Mouse (Mus musculus) midbrain, embryonic 13.5 days (tissue): Measurements from ENCODE around the gene Krt88. TPM values are rescaled to one million over a fixed set of nuclear protein-coding genes. Genes with fewer than 3 reads are reported as not detected.

ENCODE experiments used
- ATAC-seq: fragments of 200-750 bp; cut with Nextera tagmentation; 2 replicates; pipeline ENCODE4 v1.8.0; 2017; ENCODE audit warnings: mild to moderate bottlenecking, moderate TSS enrichment, moderate library complexity
- H3K27ac ChIP-seq: fragments of 300-500 bp; sonication (generic); 2 replicates; pipeline ENCODE4 v1.5.1; 2015; ENCODE audit warnings: inconsistent platforms, mild to moderate bottlenecking, moderate library complexity
- H3K27me3 ChIP-seq: fragments of 300-500 bp; sonication (generic); 2 replicates; pipeline ENCODE4 v1.6.1; 2015; ENCODE audit warnings: mild to moderate bottlenecking, inconsistent platforms
- H3K36me3 ChIP-seq: fragments of 300-500 bp; sonication (generic); 2 replicates; pipeline ENCODE4 v1.6.1; 2015; ENCODE audit warnings: mild to moderate bottlenecking, inconsistent platforms
- H3K4me1 ChIP-seq: fragments of 300-500 bp; sonication (generic); replicated peaks from 2 replicates; pipeline ENCODE4 v1.6.1; 2015; ENCODE audit warnings: inconsistent platforms
- H3K4me2 ChIP-seq: fragments of 300-500 bp; sonication (generic); replicated peaks from 2 replicates; pipeline ENCODE4 v1.6.1; 2015; ENCODE audit warnings: moderate library complexity, mild to moderate bottlenecking, inconsistent platforms
- H3K4me3 ChIP-seq: fragments of 300-500 bp; sonication (generic); replicated peaks from 2 replicates; pipeline ENCODE4 v1.5.1; 2015; ENCODE audit warnings: mild to moderate bottlenecking, inconsistent platforms
- H3K9ac ChIP-seq: fragments of 300-500 bp; sonication (generic); replicated peaks from 2 replicates; pipeline ENCODE4 v1.6.1; 2015; ENCODE audit warnings: mild to moderate bottlenecking, inconsistent platforms
- H3K9me3 ChIP-seq: fragments of 300-500 bp; sonication (generic); 2 replicates; pipeline ENCODE4 v1.6.1; 2016; ENCODE audit warnings: mild to moderate bottlenecking, inconsistent platforms
- WGBS: fragments of 180-500 bp; shearing (Covaris S2); methylation state at CpG from one replicate; pipeline ENCODE4 v1.1.7; 2015; 5-methylcytosine and 5-hydroxymethylcytosine counted together
- polyA plus RNA-seq: library from polyadenylated mRNA; unstranded; fragments of >200 nt; fragmentation: Nextera tagmentation; extraction: Ambion mirVana; gene quantifications from 2 replicates; pipeline ENCODE4 v1.2.1, GENCODE M21; 2015

Krt88 gene
- polyA plus RNA-seq, 1 experiment from 2014 or later, result not detected

DNA sequence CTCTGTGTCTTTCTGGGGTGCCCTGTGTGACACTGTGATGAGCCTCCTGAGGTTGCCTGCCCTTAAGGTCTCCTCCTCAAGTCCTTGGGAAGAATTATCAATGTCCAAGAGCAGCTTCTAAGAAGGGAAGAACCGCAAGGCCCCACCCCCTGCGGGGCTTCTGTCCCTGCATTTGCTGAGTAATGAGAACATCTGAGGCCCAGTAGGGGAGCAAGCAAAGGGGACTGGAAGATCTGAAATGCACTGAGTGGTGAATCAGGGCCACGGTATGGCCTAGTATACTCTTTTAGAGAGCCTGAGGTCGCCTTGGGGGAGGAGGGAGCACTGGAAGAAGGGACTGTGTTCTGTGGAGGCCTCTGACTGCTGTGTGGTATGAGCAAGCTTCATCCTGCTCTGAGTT, 34.5 kb downstream of the Krt88 start:
- Histone ChIP-seq H3K4me2 (no peak overlapping the region), H3K27me3 (peaks cover 9% of the 10 kb centered on the region; the same call in 1 of the 2 replicates), H3K27ac (no peak overlapping the region), H3K9ac (no peak overlapping the region), H3K36me3 (no peaks in the 10 kb centered on the region), H3K9me3 (no peaks in the 10 kb centered on the region), H3K4me3 (no peak overlapping the region), H3K4me1 (peaks cover 11% of the 10 kb centered on the region)
- WGBS, result 42% methylated on average over 4 of the region's 4 CpGs
- ATAC-seq, result no peak

DNA sequence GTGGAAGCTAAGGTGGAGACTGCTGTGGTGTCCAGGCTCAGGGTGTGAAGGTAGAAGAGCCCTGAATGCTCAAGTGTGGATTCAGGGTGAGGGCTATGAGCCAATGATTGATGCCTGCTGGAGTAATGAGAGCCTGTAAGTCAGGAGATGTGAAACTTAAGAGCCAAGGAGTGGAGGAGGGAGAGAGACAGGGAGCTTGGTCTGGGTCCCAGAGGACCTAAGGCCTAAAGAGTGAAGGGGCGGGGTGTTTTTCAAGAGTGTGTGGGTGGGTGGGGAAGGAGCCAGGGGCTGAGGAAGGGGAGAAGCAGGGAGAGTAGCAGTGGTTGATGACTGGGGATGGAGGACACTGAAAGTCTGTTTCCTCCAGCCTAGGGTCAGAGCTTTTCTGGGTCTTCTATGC, 36.1 kb downstream of the Krt88 start:
- ATAC-seq, result no peak
- WGBS, result 95% methylated on average over 1 of the region's 1 CpGs

DNA sequence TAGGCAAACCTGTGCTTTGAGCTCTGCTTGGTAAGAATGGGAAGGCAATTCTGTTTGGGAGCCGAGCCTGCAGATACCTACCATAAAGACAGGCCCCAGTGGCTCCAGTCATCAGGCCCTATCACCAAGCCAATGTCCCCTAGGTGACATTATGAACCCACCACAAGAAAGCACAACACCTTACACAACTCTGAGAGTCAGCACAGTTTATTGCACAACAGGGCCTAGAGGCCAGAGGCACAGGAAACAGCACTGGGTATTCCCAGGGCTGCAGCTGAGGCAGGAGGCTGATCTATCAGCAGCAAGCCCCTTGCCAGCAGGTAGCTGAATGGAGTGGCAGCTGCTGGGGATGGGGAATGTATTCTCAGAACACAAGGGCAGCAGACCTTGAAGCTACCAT, 37.4 kb downstream of the Krt88 start:
- WGBS, result 83% methylated on average over 1 of the region's 1 CpGs
- H3K9ac ChIP-seq, result no peak overlapping the region
- no peak for ATAC-seq

More for the DNA sequence above, 36.1 kb downstream of the Krt88 start:
- Histone ChIP-seq H3K9me3 (no peaks in the 10 kb centered on the region), H3K4me3 (no peak overlapping the region), H3K27me3 (0 out of 2 replicates have a peak, but pooled peaks cover under 1% of the 10 kb centered on the region), H3K36me3 (no peaks in the 10 kb centered on the region), H3K4me2 (no peak overlapping the region), H3K4me1 (peaks cover 11% of the 10 kb centered on the region), H3K9ac (no peak overlapping the region), H3K27ac (no peak overlapping the region)

DNA sequence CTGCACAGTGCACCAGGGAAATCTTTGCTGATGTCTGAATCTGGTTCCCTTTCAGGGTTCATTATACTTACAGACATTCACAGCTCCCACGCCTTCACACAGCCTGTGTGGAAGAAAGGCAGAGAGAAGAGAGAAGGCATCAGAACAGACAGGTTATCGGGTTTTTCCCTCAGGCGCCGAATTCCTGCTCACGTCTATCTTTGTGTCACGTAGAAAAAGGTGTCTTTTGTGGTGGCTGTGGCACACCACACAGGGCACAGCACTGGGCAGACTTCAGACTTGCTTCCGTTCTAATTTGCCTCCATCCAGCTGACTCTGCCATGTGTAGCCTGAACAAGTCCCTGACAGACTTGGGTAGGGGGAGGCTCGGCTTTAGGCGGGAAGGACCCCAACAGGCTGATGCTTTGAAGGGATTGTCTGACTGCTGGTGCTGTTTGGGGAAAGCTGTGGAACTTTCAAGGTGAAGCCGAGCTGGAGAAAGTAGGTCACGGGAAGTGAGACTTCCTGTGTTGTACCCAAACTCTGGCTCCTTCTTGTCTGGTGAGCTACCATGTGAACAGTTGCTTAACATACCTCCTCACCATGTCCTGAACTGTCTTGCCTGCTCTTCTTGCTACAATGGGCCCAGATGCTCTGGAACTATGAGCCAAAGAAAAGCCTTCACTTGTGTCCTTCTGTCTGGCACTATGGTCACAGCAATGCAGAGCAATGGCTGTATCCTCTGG, 38.5 kb downstream of the Krt88 start:
- Histone ChIP-seq H3K9ac (no peak overlapping the region), H3K27me3 (no peaks in the 10 kb centered on the region), H3K9me3 (no peaks in the 10 kb centered on the region), H3K4me2 (no peak overlapping the region), H3K27ac (no peak overlapping the region), H3K4me3 (no peak overlapping the region), H3K36me3 (no peaks in the 10 kb centered on the region), H3K4me1 (no peaks in the 10 kb centered on the region)
- 85% methylated on average over 11 of the region's 11 CpGs for WGBS
- no peak for ATAC-seq

More for the DNA sequence above, 37.4 kb downstream of the Krt88 start:
- Histone ChIP-seq H3K9me3 (no peaks in the 10 kb centered on the region), H3K27ac (no peak overlapping the region), H3K27me3 (no peaks in the 10 kb centered on the region), H3K36me3 (no peaks in the 10 kb centered on the region), H3K4me1 (no peaks in the 10 kb centered on the region), H3K4me2 (no peak overlapping the region), H3K4me3 (no peak overlapping the region)

DNA sequence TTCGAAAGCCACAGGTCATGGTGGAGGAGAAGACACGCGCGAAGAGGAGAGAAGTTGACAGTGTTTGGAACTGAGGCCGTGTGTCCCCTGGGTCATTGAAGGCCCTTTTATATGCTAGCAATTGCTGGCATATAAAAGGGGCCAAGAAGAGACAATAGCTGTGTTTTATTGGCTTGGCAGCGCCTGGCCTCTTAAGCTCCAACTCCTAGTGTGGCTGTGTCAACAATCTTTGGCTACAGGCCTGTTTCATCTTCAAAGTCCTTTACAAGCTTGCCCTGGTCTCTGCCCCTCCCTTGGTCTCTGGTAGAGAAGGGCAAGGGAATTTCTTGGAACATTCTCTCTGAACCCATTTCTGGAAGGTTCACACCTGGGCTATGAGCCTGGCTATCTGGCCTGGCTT, 43.9 kb downstream of the Krt88 start, which contains the start of gene Krt83:
Krt83 (minus strand) TSS at position 82 of the 400 bp plus-strand sequence.
- no peak within 1 kb of the TSS for H3K4me2 ChIP-seq
- no peaks in the 10 kb centered on the region for H3K27me3 ChIP-seq
- no peak within 1 kb of the TSS for H3K27ac ChIP-seq
- ATAC-seq, result no peak
- H3K36me3 ChIP-seq, result no peaks in the 10 kb centered on the region
- 53% methylated on average over 6 of the region's 6 CpGs for WGBS
- H3K4me1 ChIP-seq, result no peaks in the 10 kb centered on the region
- H3K9ac ChIP-seq, result no peak within 1 kb of the TSS
- no peak within 1 kb of the TSS for H3K4me3 ChIP-seq
- H3K9me3 ChIP-seq, result no peaks in the 10 kb centered on the region

DNA sequence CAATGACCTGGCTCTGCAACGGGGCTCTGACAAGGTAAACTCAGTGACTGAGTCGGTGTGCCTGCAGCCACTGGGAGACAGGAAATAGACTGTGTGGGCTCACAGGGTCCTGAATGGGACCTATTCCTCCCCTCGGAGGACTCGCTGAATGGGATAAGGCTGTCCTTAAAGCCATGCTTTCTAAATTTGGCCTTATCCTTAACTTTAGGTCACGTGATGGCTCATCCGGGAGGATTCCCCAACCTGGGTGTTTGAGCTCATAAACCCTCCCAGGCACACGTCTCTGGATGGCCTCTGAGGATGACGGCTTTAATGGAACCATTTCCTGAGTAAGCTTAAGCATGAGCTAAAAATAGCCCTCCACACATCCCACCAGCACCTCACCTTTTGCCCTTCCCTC, 45.2 kb downstream of the Krt88 start:
- 87% methylated on average over 8 of the region's 8 CpGs for WGBS
- H3K27me3 ChIP-seq, result no peaks in the 10 kb centered on the region
- H3K4me3 ChIP-seq, result no peak overlapping the region
- no peaks in the 10 kb centered on the region for H3K9me3 ChIP-seq
- no peak overlapping the region for H3K9ac ChIP-seq
- H3K27ac ChIP-seq, result no peak overlapping the region
- no peak for ATAC-seq
- H3K4me1 ChIP-seq, result no peaks in the 10 kb centered on the region
- no peaks in the 10 kb centered on the region for H3K36me3 ChIP-seq
- H3K4me2 ChIP-seq, result no peak overlapping the region

DNA sequence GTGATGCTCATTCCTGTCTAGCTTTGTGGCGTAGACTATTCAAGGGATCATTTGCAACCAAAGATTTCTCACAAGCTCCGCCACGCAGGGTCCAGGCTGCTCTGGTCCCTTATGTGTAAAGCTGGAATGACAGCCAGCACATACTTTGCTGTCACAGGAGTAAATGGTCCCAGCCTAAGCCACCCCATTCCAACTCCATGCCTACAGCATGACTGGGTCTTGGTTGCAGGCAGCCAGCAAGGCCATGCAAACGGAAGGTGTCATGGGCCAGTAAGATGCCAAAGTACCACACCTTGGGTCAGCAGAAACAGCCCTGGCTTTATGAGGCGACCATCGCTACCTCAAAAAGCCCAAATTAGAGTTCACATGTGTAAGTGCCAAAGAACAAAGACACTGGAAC, 46.2 kb downstream of the Krt88 start:
- Histone ChIP-seq H3K4me1 (no peaks in the 10 kb centered on the region), H3K9me3 (no peaks in the 10 kb centered on the region), H3K27ac (no peak overlapping the region), H3K9ac (no peak overlapping the region), H3K4me2 (no peak overlapping the region), H3K27me3 (no peaks in the 10 kb centered on the region), H3K36me3 (no peaks in the 10 kb centered on the region), H3K4me3 (no peak overlapping the region)
- 93% methylated on average over 6 of the region's 6 CpGs for WGBS
- no peak for ATAC-seq

DNA sequence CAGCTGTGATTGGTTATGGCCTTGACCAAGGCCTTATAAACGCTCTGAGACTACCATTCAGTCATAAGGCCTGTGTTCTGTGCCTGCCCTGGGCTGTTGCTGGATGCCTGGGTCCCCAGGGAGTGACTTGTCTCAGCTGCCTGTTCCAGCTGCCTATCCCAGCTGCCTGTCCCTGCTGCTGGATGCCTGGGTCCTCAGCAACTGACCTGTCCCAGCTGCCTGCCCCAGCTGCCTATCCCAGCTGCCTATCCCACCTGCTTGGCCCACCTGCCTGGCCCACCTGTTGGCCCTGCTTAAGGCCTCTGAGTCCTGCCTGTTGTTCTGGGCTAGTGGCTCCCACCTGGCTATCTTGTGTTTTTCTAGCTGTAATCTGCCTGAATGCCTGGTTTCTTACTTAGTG, 46.7 kb downstream of the Krt88 start:
- Histone ChIP-seq H3K4me1 (no peaks in the 10 kb centered on the region), H3K27ac (no peak overlapping the region), H3K4me2 (no peak overlapping the region), H3K9ac (no peak overlapping the region), H3K36me3 (no peaks in the 10 kb centered on the region), H3K4me3 (no peak overlapping the region), H3K27me3 (no peaks in the 10 kb centered on the region), H3K9me3 (no peaks in the 10 kb centered on the region)
- ATAC-seq, result no peak
- 69% methylated on average over 1 of the region's 1 CpGs for WGBS

DNA sequence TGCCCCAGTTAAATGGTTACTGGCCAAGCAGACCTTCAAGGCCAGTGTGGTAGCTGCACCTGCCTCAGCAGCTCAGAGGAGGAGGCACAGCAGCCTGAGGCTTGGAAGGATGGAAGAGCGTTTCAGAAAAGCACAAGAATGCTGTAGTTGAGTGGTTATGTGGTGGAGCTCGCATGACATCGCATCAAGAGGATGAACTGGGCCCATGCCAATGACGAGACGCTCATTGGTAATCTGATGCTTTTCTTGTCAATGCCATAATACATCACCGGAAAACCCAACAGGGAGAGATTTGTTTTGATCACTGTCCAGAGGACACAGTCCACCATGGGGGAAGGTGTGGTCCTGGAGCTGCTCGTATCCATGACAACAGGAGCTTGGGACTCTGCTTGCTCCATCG, 47.7 kb downstream of the Krt88 start:
- Histone ChIP-seq H3K9ac (no peak overlapping the region), H3K27ac (no peak overlapping the region), H3K4me2 (no peak overlapping the region), H3K4me1 (no peaks in the 10 kb centered on the region), H3K27me3 (no peaks in the 10 kb centered on the region), H3K9me3 (no peaks in the 10 kb centered on the region), H3K36me3 (no peaks in the 10 kb centered on the region), H3K4me3 (no peak overlapping the region)
- ATAC-seq, result no peak
- 92% methylated on average over 8 of the region's 8 CpGs for WGBS

DNA sequence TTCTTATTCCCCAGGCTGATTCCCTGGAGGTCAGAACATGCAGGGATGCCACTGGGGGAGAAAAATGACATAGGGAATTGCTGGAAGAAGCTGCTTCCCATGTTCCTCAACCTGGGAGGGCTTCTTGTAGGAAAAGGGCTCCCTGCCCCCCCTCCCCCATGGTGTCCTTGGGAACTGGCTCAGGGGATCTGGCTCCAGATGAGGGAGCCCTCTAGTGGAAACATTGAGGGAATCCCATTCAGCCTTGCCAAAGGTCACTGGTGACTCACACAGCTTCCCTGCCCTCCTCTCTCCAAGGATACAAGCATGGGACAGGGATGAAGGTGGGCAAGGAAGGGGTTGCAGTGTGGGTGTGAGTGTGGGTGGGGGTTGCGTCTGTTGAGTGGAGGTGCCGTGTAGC, 49.6 kb downstream of the Krt88 start:
- Histone ChIP-seq H3K27ac (no peak overlapping the region), H3K4me2 (no peak overlapping the region), H3K4me3 (no peak overlapping the region), H3K4me1 (no peaks in the 10 kb centered on the region), H3K27me3 (no peaks in the 10 kb centered on the region), H3K9ac (no peak overlapping the region), H3K36me3 (no peaks in the 10 kb centered on the region), H3K9me3 (no peaks in the 10 kb centered on the region)
- ATAC-seq, result no peak
- WGBS, result 67% methylated on average over 2 of the region's 2 CpGs

Other genes starting within 250 kb of the Krt88 start
- 1.7 and 2.4 TPM in 2 replicates for gene Grasp, start 223.6 kb upstream of the Krt88 start, polyA plus RNA-seq
- 2.8 and 3.1 TPM in 2 replicates for gene Nr4a1, start 193.5 kb upstream of the Krt88 start, polyA plus RNA-seq
- 79.1 and 82.8 TPM in 2 replicates for gene Atg101, start 163.5 kb upstream of the Krt88 start, polyA plus RNA-seq
- gene 6030408B16Rik, start 154.5 kb upstream of the Krt88 start, polyA plus RNA-seq, result 0.26 and 0.46 TPM in 2 replicates
- 0.05 and 0.09 TPM in 2 replicates for gene Krt80, start 77.6 kb upstream of the Krt88 start, polyA plus RNA-seq
- 0.05 and 0.32 TPM in 2 replicates for gene Krt7, start 36.7 kb upstream of the Krt88 start, polyA plus RNA-seq
- gene Krt87, start 8.9 kb upstream of the Krt88 start, polyA plus RNA-seq, result 0.17 and 0.19 TPM in 2 replicates
- not detected in 2 replicates for gene Krt81, start 16.0 kb downstream of the Krt88 start, polyA plus RNA-seq
- gene Krt86, start 25.7 kb downstream of the Krt88 start, polyA plus RNA-seq, result not detected in 2 replicates
- gene Krt83, start 43.8 kb downstream of the Krt88 start, polyA plus RNA-seq, result not detected in 2 replicates
- not detected in 2 replicates for gene Gm49425, start 69.5 kb downstream of the Krt88 start, polyA plus RNA-seq
- not detected in 2 replicates for gene Krt84, start 85.1 kb downstream of the Krt88 start, polyA plus RNA-seq
- gene Krt82, start 102.9 kb downstream of the Krt88 start, polyA plus RNA-seq, result not detected in 2 replicates
- 0.08 TPM in 1 of 2 replicates, not detected in the other for gene Krt90, start 115.2 kb downstream of the Krt88 start, polyA plus RNA-seq
- gene Krt75, start 126.2 kb downstream of the Krt88 start, polyA plus RNA-seq, result 0.11 TPM in 1 of 2 replicates, not detected in the other
- gene Gm5414, start 180.4 kb downstream of the Krt88 start, polyA plus RNA-seq, result not detected in 2 replicates
- gene Gm5478, start 199.6 kb downstream of the Krt88 start, polyA plus RNA-seq, result not detected in 2 replicates
- not detected in 2 replicates for gene Krt6b, start 232.5 kb downstream of the Krt88 start, polyA plus RNA-seq
- gene Krt6a, start 246.6 kb downstream of the Krt88 start, polyA plus RNA-seq, result not detected in 2 replicates